Mouse (Mus musculus) heart, postnatal 0 days (tissue): ENCODE results near the gene Cxcr3. TPM values are rescaled to one million over a fixed set of nuclear protein-coding genes. Genes with fewer than 3 reads are reported as not detected.

ENCODE experiments used
- ATAC-seq: fragments of 200-750 bp; cut with Nextera tagmentation; 2 replicates; pipeline ENCODE4 v1.8.0; 2017; ENCODE audit warnings: low read depth, moderate number of reproducible peaks, moderate library complexity; ENCODE audit not compliant: insufficient read depth
- DNase-seq: peaks from one replicate; pipeline ENCODE4 v3.0.0-alpha.2; 2016; ENCODE audit warnings: low spot score
- H3K27ac ChIP-seq: fragments of 300-500 bp; sonication (generic); 2 replicates; pipeline ENCODE4 v1.5.1; 2014; ENCODE audit warnings: low read depth, mild to moderate bottlenecking
- H3K27me3 ChIP-seq: fragments of 300-500 bp; sonication (generic); 2 replicates; pipeline ENCODE4 v1.6.1; 2014; ENCODE audit warnings: low read length, mixed read lengths; ENCODE audit not compliant: control insufficient read depth, insufficient read depth
- H3K36me3 ChIP-seq: fragments of 300-500 bp; sonication (generic); replicated peaks from 2 replicates; pipeline ENCODE4 v1.6.1; 2014; ENCODE audit warnings: low read length, mixed read lengths; ENCODE audit not compliant: control insufficient read depth, insufficient read depth
- H3K4me1 ChIP-seq: fragments of 300-500 bp; sonication (generic); 2 replicates; pipeline ENCODE4 v1.6.1; 2014; ENCODE audit warnings: antibody characterized with exemption; ENCODE audit not compliant: control insufficient read depth, insufficient read depth
- H3K4me2 ChIP-seq: fragments of 300-500 bp; sonication (generic); 2 replicates; pipeline ENCODE4 v1.6.1; 2014; ENCODE audit warnings: low read depth, mild to moderate bottlenecking, low read length, moderate library complexity
- H3K4me3 ChIP-seq: fragments of 300-500 bp; sonication (generic); 2 replicates; pipeline ENCODE4 v1.5.1; 2014; ENCODE audit warnings: low read depth, low read length
- H3K9ac ChIP-seq: fragments of 300-500 bp; sonication (generic); replicated peaks from 2 replicates; pipeline ENCODE4 v1.6.1; 2014; ENCODE audit warnings: low read depth, low read length, mixed read lengths
- H3K9me3 ChIP-seq: fragments of 300-500 bp; sonication (generic); replicated peaks from 2 replicates; pipeline ENCODE4 v1.6.1; 2016; ENCODE audit warnings: low read length; ENCODE audit not compliant: control insufficient read depth
- CTCF ChIP-seq: IDR thresholded peaks from 2 replicates; pipeline ENCODE4 v1.5.1; 2016; ENCODE audit warnings: antibody characterized with exemption, control low read depth, low read depth
- EP300 ChIP-seq: IDR thresholded peaks from 2 replicates; pipeline ENCODE4 v1.6.1; 2016; ENCODE audit warnings: antibody characterized with exemption, low read depth
- WGBS: fragments of 180-500 bp; shearing (Covaris S2); extraction: QIAGEN DNeasy Blood & Tissue Kit; methylation state at CpG from one replicate; pipeline ENCODE4 v1.1.7; 2014; 5-methylcytosine and 5-hydroxymethylcytosine counted together
- polyA plus RNA-seq: library from polyadenylated mRNA; unstranded; fragments of >200 nt; fragmentation: Nextera tagmentation; extraction: Ambion mirVana; gene quantifications from 2 replicates; pipeline ENCODE4 v1.2.1, GENCODE M21; 2015
- total RNA-seq: library from RNA; depleted of rRNA; stranded (reverse); fragments of >200 nt; gene quantifications from 2 replicates; pipeline ENCODE4 v1.2.3, GENCODE M21; 2014; ENCODE audit warnings: low replicate concordance

The Cxcr3 gene
- total and polyA plus RNA-seq, 2 experiments from 2014 or later, result 0.16 TPM; not detected in 1

- Histone ChIP-seq H3K27me3 (no peaks in the 10 kb centered on the region), H3K9me3 (no peaks in the 10 kb centered on the region), H3K4me1 (no peaks in the 10 kb centered on the region), H3K36me3 (no peaks in the 10 kb centered on the region), H3K27ac (no peak overlapping the region), H3K9ac (no peak overlapping the region), H3K4me2 (no peak overlapping the region), H3K4me3 (no peak overlapping the region)
- no peak for ATAC-seq
- no peak for DNase-seq
- WGBS, result 54% methylated on average over 5 of the region's 5 CpGs
- no peak for TF ChIP-seq CTCF
- TF ChIP-seq EP300, result no peak
These were observed 912 bp upstream of the Cxcr3 start for GRCm38 (mm10) chrX:101734981-101735380.

GRCm38 (mm10) chrX:101733288-101733687, 781 bp downstream of the Cxcr3 start:
- Histone ChIP-seq H3K4me3 (no peak overlapping the region), H3K9me3 (no peaks in the 10 kb centered on the region), H3K4me2 (no peak overlapping the region), H3K27me3 (no peaks in the 10 kb centered on the region), H3K27ac (no peak overlapping the region), H3K4me1 (no peaks in the 10 kb centered on the region), H3K9ac (no peak overlapping the region), H3K36me3 (no peaks in the 10 kb centered on the region)
- TF ChIP-seq EP300 (no peak), CTCF (no peak)
- no peak for DNase-seq
- no peak for ATAC-seq
- 67% methylated on average over 3 of the region's 3 CpGs for WGBS

- Histone ChIP-seq H3K27ac (no peak overlapping the region), H3K4me2 (no peak overlapping the region), H3K36me3 (no peaks in the 10 kb centered on the region), H3K9ac (no peak overlapping the region), H3K4me1 (no peaks in the 10 kb centered on the region), H3K27me3 (no peaks in the 10 kb centered on the region), H3K4me3 (no peak overlapping the region), H3K9me3 (no peaks in the 10 kb centered on the region)
- TF ChIP-seq CTCF (no peak), EP300 (no peak)
- WGBS, result 62% methylated on average over 12 of the region's 12 CpGs
- DNase-seq (no peak), ATAC-seq (no peak)
These were observed 1.4 kb downstream of the Cxcr3 start for GRCm38 (mm10) chrX:101732644-101733043.

- no peak for DNase-seq
- no peak for TF ChIP-seq EP300
- TF ChIP-seq CTCF, result no peak
- H3K27ac ChIP-seq, result no peak overlapping the region
These were observed 4.1 kb downstream of the Cxcr3 start for GRCm38 (mm10) chrX:101730010-101730409.

GRCm38 (mm10) chrX:101720401-101720800, 13.7 kb downstream of the Cxcr3 start:
- Histone ChIP-seq H3K4me2 (no peak overlapping the region), H3K36me3 (no peaks in the 10 kb centered on the region), H3K9me3 (no peaks in the 10 kb centered on the region), H3K27me3 (no peaks in the 10 kb centered on the region), H3K9ac (no peak overlapping the region), H3K27ac (no peak overlapping the region), H3K4me1 (no peaks in the 10 kb centered on the region), H3K4me3 (no peak overlapping the region)
- ATAC-seq (no peak), DNase-seq (no peak)
- TF ChIP-seq CTCF (no peak), EP300 (no peak)
- 58% methylated on average over 1 of the region's 1 CpGs for WGBS

More at GRCm38 (mm10) chrX:101730010-101730409, 4.1 kb downstream of the Cxcr3 start:
- Histone ChIP-seq H3K36me3 (no peaks in the 10 kb centered on the region), H3K4me2 (no peak overlapping the region), H3K4me1 (no peaks in the 10 kb centered on the region), H3K9ac (no peak overlapping the region), H3K4me3 (no peak overlapping the region), H3K27me3 (no peaks in the 10 kb centered on the region), H3K9me3 (no peaks in the 10 kb centered on the region)
- no peak for ATAC-seq

- ATAC-seq (no peak), DNase-seq (no peak)
- H3K36me3 ChIP-seq, result no peaks in the 10 kb centered on the region
- H3K9ac ChIP-seq, result no peak overlapping the region
- no peaks in the 10 kb centered on the region for H3K27me3 ChIP-seq
- no peak overlapping the region for H3K4me3 ChIP-seq
- 71% methylated on average over 7 of the region's 7 CpGs for WGBS
- no peak for TF ChIP-seq CTCF
- TF ChIP-seq EP300, result no peak
- H3K4me1 ChIP-seq, result no peaks in the 10 kb centered on the region
- H3K4me2 ChIP-seq, result no peak overlapping the region
- no peaks in the 10 kb centered on the region for H3K9me3 ChIP-seq
- no peak overlapping the region for H3K27ac ChIP-seq
These were observed 29.0 kb downstream of the Cxcr3 start for GRCm38 (mm10) chrX:101705111-101705510.
